Mouse (Mus musculus) adrenal gland, postnatal 36 days (tissue): ENCODE data around the gene Olfr1250. TPM values are rescaled to one million over a fixed set of nuclear protein-coding genes. Genes with fewer than 3 reads are reported as not detected.
"Not testable (repeated sequence)": the region's sequence is repeated elsewhere in the genome, so short reads cannot be mapped to it uniquely, and the experiment has no call there.

Source experiments
- DNase-seq, 2 experiments: peaks; one replicate each; pipeline ENCODE4 v3.0.0; 2021; ENCODE audit warnings: mixed read lengths in 1 of 2
- long read RNA-seq, 2 experiments: library from polyadenylated mRNA; stranded (forward); transcript quantifications; one replicate each; pipeline ENCODE4 v2.0.0; 2021; ENCODE audit warnings: borderline sequencing depth in 2 of 2
- total RNA-seq, 2 experiments: library from RNA; stranded (reverse); gene quantifications; 2 replicates each; pipeline ENCODE4 v1.2.3; 2021

The Olfr1250 gene
- total RNA-seq = not detected
- long read RNA-seq, experiment 1 = 0 reads
- long read RNA-seq, experiment 2 = 0 reads

DNA sequence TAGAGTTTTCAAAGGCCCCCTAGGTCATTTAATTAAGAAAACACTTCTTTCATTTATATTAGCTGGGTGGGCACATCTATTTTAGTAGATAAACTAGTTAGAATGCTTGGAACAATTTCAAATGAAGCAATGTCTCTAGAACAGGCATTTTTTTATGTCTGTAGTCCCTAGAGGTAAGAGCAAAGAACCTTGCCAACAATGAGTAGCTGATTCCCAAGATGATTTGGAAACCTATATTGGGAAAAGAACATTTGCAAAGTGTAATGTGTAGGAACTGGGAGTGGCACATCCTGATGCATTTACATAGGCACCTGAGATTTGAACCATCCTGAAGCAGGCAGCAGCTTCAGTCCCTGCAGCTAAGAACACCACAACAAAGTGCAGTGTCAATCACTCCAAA, at the start of gene Olfr1250:
Olfr1250 (minus strand) TSS at position 101 of the 400 bp plus-strand sequence.
- DNase-seq = no peak

DNA sequence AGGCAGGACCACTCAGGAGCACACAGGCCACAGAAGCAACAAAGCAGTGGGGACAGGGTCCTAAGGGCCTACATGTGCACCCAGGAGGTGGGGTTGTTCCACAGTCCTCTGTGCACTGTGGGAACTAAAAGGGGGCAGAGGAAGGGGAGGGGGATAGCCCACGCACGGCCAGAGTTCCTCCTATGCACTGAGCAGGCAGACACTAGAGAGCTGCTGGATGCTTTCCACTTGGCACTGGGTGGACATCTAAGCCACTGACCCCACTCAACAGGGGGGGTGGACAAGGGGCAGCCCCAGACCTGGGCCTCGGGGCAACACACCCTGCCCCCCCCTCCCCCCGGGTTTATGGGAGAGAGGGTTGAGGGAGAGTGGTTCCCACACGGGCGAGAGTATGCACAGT, 30.7 kb upstream of the Olfr1250 start:
- DNase-seq = no peak

DNA sequence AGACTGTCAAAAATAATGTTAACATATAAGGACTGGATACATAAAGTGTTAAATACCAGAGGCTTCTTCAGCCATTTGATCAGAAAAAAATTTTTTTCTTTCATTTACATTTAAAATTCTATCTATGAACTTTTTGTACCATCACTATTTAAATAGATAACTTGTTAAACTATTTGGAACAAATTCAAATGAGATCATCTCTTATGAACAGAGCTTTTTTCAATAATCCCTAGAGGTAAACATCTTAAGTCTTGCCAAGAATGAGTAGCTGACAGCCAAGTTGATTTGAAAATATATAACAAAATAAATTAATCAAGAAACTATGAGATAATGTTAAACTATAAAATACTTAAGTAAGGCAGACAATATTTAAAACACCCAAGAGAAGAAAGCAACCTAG, 10.6 kb upstream of the Olfr1250 start, which contains the start of gene Olfr1251:
Olfr1251 (minus strand) TSS at position 101 of the 400 bp plus-strand sequence.
- no peak for DNase-seq

DNA sequence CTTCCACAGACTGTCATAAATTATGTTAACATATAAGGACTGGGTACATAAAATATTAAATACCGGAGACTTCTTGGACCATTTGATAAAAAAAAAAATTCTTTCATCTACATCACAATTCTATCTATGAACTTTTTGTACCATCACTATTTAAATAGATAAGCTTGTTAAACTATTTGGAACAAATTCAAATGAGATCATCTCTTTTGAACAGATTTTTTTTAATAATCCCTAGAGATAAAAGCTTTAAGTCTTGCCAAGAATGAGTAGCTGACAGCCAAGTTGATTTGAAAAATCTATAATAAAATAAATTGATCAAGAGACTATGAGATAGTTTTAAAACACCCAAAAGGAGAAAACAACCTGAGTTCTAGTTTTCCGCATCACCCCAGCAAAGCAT, 26.4 kb downstream of the Olfr1250 start, which contains the start of gene Olfr1249:
Olfr1249 (minus strand) TSS at position 101 of the 400 bp plus-strand sequence.
- no peak for DNase-seq

DNA sequence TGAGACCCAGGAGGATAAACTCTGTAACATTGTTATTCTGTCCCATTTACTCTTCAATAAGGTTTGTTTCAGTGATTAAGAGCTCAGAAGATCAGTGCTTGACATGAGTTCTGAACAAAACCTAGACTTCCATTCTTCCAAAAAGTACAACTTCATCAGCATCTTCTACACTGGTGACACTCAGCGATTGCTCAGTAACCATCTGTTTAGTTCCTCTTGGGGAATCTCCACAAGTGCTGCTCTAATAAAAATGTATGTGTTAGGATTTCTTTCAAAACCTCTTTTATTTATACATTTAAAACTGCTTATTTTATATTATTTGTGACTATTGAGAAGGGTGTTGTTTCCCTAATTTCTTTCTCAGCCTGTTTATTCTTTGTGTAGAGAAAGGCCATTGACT, 43.1 kb downstream of the Olfr1250 start, which contains the start of gene Olfr1248:
Olfr1248 (minus strand) TSS at position 101 of the 400 bp plus-strand sequence.
- not testable (repeated sequence) for DNase-seq

DNA sequence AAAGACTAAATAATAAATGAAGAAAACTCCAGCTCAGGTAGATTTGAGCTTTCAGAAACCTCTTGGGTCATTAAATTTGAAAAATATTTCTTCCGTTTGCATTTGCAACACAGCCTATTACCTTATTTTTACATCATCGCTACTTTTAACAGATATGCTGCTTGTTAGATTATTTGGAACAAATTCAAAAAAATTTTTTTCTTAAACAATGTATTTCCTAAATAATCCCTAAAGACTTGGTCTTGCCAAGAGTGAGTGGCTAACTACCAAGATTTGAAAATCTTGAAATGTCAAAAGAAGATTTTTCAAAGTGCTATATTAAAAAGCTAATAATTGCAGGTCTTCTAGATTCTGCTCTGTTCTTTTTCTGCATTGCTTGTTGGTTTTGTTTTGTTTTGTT, 47.2 kb downstream of the Olfr1250 start, which contains the start of gene Olfr1247:
Olfr1247 (minus strand) TSS at position 101 of the 400 bp plus-strand sequence.
- DNase-seq = no peak

Other genes starting within 250 kb of the Olfr1250 start
- not detected for gene Olfr1239, start 241.1 kb downstream of the Olfr1250 start, total RNA-seq
- not detected for gene Olfr1240, start 218.5 kb downstream of the Olfr1250 start, total RNA-seq
- not detected for gene Olfr1241, start 174.3 kb downstream of the Olfr1250 start, total RNA-seq
- not detected for gene Olfr1242, start 163.1 kb downstream of the Olfr1250 start, total RNA-seq
- gene Olfr1243, start 130.0 kb downstream of the Olfr1250 start, total RNA-seq = not detected
- not detected for gene Olfr1245, start 83.0 kb downstream of the Olfr1250 start, total RNA-seq
- not detected for gene Olfr1246, start 68.3 kb downstream of the Olfr1250 start, total RNA-seq
- not detected for gene Olfr1247, start 47.3 kb downstream of the Olfr1250 start, total RNA-seq
- not detected for gene Olfr1248, start 43.2 kb downstream of the Olfr1250 start, total RNA-seq
- gene Olfr1249, start 26.5 kb downstream of the Olfr1250 start, total RNA-seq = not detected
- gene Olfr1251, start 10.5 kb upstream of the Olfr1250 start, total RNA-seq = not detected
- gene Olfr1252, start 63.5 kb upstream of the Olfr1250 start, total RNA-seq = not detected
- not detected for gene Olfr1253, start 95.6 kb upstream of the Olfr1250 start, total RNA-seq
- gene Olfr1254, start 132.2 kb upstream of the Olfr1250 start, total RNA-seq = not detected
- gene Olfr1255, start 150.6 kb upstream of the Olfr1250 start, total RNA-seq = not detected
- gene Olfr1256, start 180.1 kb upstream of the Olfr1250 start, total RNA-seq = not detected
- gene Olfr48, start 186.7 kb upstream of the Olfr1250 start, total RNA-seq = not detected
- gene Olfr1257, start 217.0 kb upstream of the Olfr1250 start, total RNA-seq = not detected